Mouse (Mus musculus) kidney, embryonic 16.5 days (tissue): ENCODE results near the gene Gm27021. TPM values are rescaled to one million over a fixed set of nuclear protein-coding genes. Genes with fewer than 3 reads are reported as not detected.

Experiments used
- ATAC-seq: fragments of 200-750 bp; cut with Nextera tagmentation; 2 replicates; pipeline ENCODE4 v1.8.0; 2017; ENCODE audit warnings: moderate TSS enrichment; ENCODE audit not compliant: low FRiP score, low TSS enrichment
- H3K27ac ChIP-seq: fragments of 300-500 bp; sonication (generic); 2 replicates; pipeline ENCODE4 v1.5.1; 2014; ENCODE audit warnings: low read length
- H3K27me3 ChIP-seq: fragments of 300-500 bp; sonication (generic); 2 replicates; pipeline ENCODE4 v1.6.1; 2014; ENCODE audit warnings: low read length, control low read depth, mixed read lengths; ENCODE audit not compliant: insufficient read depth
- H3K36me3 ChIP-seq: fragments of 300-500 bp; sonication (generic); 2 replicates; pipeline ENCODE4 v1.6.1; 2014; ENCODE audit warnings: low read length, control low read depth, mixed read lengths; ENCODE audit not compliant: insufficient read depth
- H3K4me1 ChIP-seq: fragments of 300-500 bp; sonication (generic); 2 replicates; pipeline ENCODE4 v1.6.1; 2014; ENCODE audit warnings: low read length, control low read depth, mixed read lengths; ENCODE audit not compliant: insufficient read depth
- H3K4me2 ChIP-seq: fragments of 300-500 bp; sonication (generic); replicated peaks from 2 replicates; pipeline ENCODE4 v1.6.1; 2014; ENCODE audit warnings: low read depth, low read length
- H3K4me3 ChIP-seq: fragments of 300-500 bp; sonication (generic); 2 replicates; pipeline ENCODE4 v1.5.1; 2014; ENCODE audit warnings: mild to moderate bottlenecking, low read length
- H3K9ac ChIP-seq: fragments of 300-500 bp; sonication (generic); replicated peaks from 2 replicates; pipeline ENCODE4 v1.6.1; 2014; ENCODE audit warnings: low read length
- H3K9me3 ChIP-seq: fragments of 300-500 bp; sonication (generic); 2 replicates; pipeline ENCODE4 v1.6.1; 2016; ENCODE audit warnings: low read length, control low read depth
- WGBS: fragments of 180-500 bp; shearing (Covaris S2); extraction: QIAGEN DNeasy Blood & Tissue Kit; methylation state at CpG from one replicate; pipeline ENCODE4 v1.1.7; 2014; 5-methylcytosine and 5-hydroxymethylcytosine counted together
- polyA plus RNA-seq: library from polyadenylated mRNA; unstranded; fragments of >200 nt; fragmentation: Nextera tagmentation; extraction: Ambion mirVana; gene quantifications from 2 replicates; pipeline ENCODE4 v1.2.1, GENCODE M21; 2015

Gene Gm27021
- polyA plus RNA-seq, 1 experiment from 2014 or later, result 4.2 TPM

- 2% methylated on average over 6 of the region's 6 CpGs for WGBS
- H3K27ac ChIP-seq, result no peak overlapping the region
- H3K4me2 ChIP-seq, result no peak overlapping the region
- peaks cover 13% of the 10 kb centered on the region for H3K4me1 ChIP-seq
- H3K9ac ChIP-seq, result peak overlapping the region; percentile 47; the same call in 1 of the 2 replicates
- H3K36me3 ChIP-seq, result no peaks in the 10 kb centered on the region
- no peaks in the 10 kb centered on the region for H3K9me3 ChIP-seq
- H3K27me3 ChIP-seq, result no peaks in the 10 kb centered on the region
- ATAC-seq, result peak; percentile 39
- H3K4me3 ChIP-seq, result no peak overlapping the region
Observed at GRCm38 (mm10) chr8:120618110-120618509, 49.8 kb downstream of the Gm27021 start.

- H3K27me3 ChIP-seq, result no peaks in the 10 kb centered on the region
- H3K4me2 ChIP-seq, result no peak overlapping the region
- no peak overlapping the region for H3K27ac ChIP-seq
- no peaks in the 10 kb centered on the region for H3K36me3 ChIP-seq
- no peak overlapping the region for H3K9ac ChIP-seq
- no peaks in the 10 kb centered on the region for H3K9me3 ChIP-seq
- no peak; the same call in 1 of the 2 replicates for ATAC-seq
- H3K4me3 ChIP-seq, result no peak overlapping the region
- 52% methylated on average over 7 of the region's 8 CpGs for WGBS
- H3K4me1 ChIP-seq, result peaks cover 13% of the 10 kb centered on the region
Observed at GRCm38 (mm10) chr8:120616663-120617626, 50.9 kb downstream of the Gm27021 start.

GRCm38 (mm10) chr8:120614491-120614890 is 53.4 kb downstream of the Gm27021 start:
- Histone ChIP-seq H3K27ac (no peak overlapping the region), H3K4me1 (peaks cover 9% of the 10 kb centered on the region), H3K9ac (no peak overlapping the region), H3K4me2 (no peak overlapping the region), H3K9me3 (no peaks in the 10 kb centered on the region), H3K27me3 (no peaks in the 10 kb centered on the region), H3K36me3 (no peaks in the 10 kb centered on the region), H3K4me3 (no peak overlapping the region)
- WGBS, result 87% methylated on average over 3 of the region's 3 CpGs
- no peak for ATAC-seq

- Histone ChIP-seq H3K4me2 (no peak overlapping the region), H3K9me3 (no peaks in the 10 kb centered on the region), H3K4me1 (peaks cover 4% of the 10 kb centered on the region; the same call in 1 of the 2 replicates), H3K27ac (no peak overlapping the region), H3K27me3 (no peaks in the 10 kb centered on the region), H3K4me3 (no peak overlapping the region), H3K36me3 (no peaks in the 10 kb centered on the region), H3K9ac (no peak overlapping the region)
- no peak for ATAC-seq
- 80% methylated on average over 6 of the region's 6 CpGs for WGBS
Observed at GRCm38 (mm10) chr8:120610824-120611223, 57.1 kb downstream of the Gm27021 start.

GRCm38 (mm10) chr8:120607885-120608284 is 60.0 kb downstream of the Gm27021 start:
- ATAC-seq, result no peak
- H3K9ac ChIP-seq, result no peak overlapping the region
- no peak overlapping the region for H3K4me2 ChIP-seq
- H3K27me3 ChIP-seq, result no peaks in the 10 kb centered on the region
- no peak overlapping the region for H3K27ac ChIP-seq
- no peaks in the 10 kb centered on the region for H3K9me3 ChIP-seq
- no peak overlapping the region for H3K4me3 ChIP-seq
- WGBS, result 6% methylated on average over 7 of the region's 7 CpGs
- H3K4me1 ChIP-seq, result peaks cover 7% of the 10 kb centered on the region
- no peaks in the 10 kb centered on the region for H3K36me3 ChIP-seq

GRCm38 (mm10) chr8:120607460-120607859 is 60.4 kb downstream of the Gm27021 start:
- no peak overlapping the region for H3K4me3 ChIP-seq
- 78% methylated on average over 9 of the region's 9 CpGs for WGBS
- no peak overlapping the region for H3K4me2 ChIP-seq
- H3K4me1 ChIP-seq, result peaks cover 11% of the 10 kb centered on the region
- no peak overlapping the region for H3K9ac ChIP-seq
- H3K27me3 ChIP-seq, result no peaks in the 10 kb centered on the region
- no peaks in the 10 kb centered on the region for H3K9me3 ChIP-seq
- ATAC-seq, result no peak
- H3K27ac ChIP-seq, result no peak overlapping the region
- H3K36me3 ChIP-seq, result no peaks in the 10 kb centered on the region

GRCm38 (mm10) chr8:120602672-120603071 is 65.2 kb downstream of the Gm27021 start:
- Histone ChIP-seq H3K27ac (peak overlapping the region; percentile 44), H3K4me1 (peaks cover 20% of the 10 kb centered on the region), H3K9me3 (no peaks in the 10 kb centered on the region), H3K4me3 (no peak overlapping the region), H3K27me3 (no peaks in the 10 kb centered on the region), H3K4me2 (no peak overlapping the region), H3K36me3 (no peaks in the 10 kb centered on the region), H3K9ac (no peak overlapping the region)
- ATAC-seq, result peak; percentile 55
- 35% methylated on average over 6 of the region's 6 CpGs for WGBS

GRCm38 (mm10) chr8:120599504-120599903 is 68.4 kb downstream of the Gm27021 start:
- H3K36me3 ChIP-seq, result no peaks in the 10 kb centered on the region
- no peak overlapping the region for H3K4me3 ChIP-seq
- H3K9ac ChIP-seq, result no peak overlapping the region
- 58% methylated on average over 7 of the region's 7 CpGs for WGBS
- no peak overlapping the region for H3K4me2 ChIP-seq
- no peak overlapping the region for H3K27ac ChIP-seq
- H3K9me3 ChIP-seq, result no peaks in the 10 kb centered on the region
- peaks cover 17% of the 10 kb centered on the region for H3K4me1 ChIP-seq
- ATAC-seq, result no peak
- H3K27me3 ChIP-seq, result no peaks in the 10 kb centered on the region

GRCm38 (mm10) chr8:120598579-120598978 is 69.3 kb downstream of the Gm27021 start:
- WGBS, result 18% methylated on average over 24 of the region's 24 CpGs
- H3K27ac ChIP-seq, result no peak overlapping the region
- H3K36me3 ChIP-seq, result no peaks in the 10 kb centered on the region
- H3K4me3 ChIP-seq, result peak overlapping the region; percentile 20; the same call in 1 of the 2 replicates
- peak overlapping the region; percentile 31; the same call in 1 of the 2 replicates for H3K9ac ChIP-seq
- H3K4me2 ChIP-seq, result peak overlapping the region; percentile 38
- H3K27me3 ChIP-seq, result no peaks in the 10 kb centered on the region
- peaks cover 17% of the 10 kb centered on the region for H3K4me1 ChIP-seq
- H3K9me3 ChIP-seq, result no peaks in the 10 kb centered on the region
- ATAC-seq, result peak; percentile 24; the same call in 1 of the 2 replicates

GRCm38 (mm10) chr8:120595963-120596362 is 71.9 kb downstream of the Gm27021 start:
- Histone ChIP-seq H3K4me2 (no peak overlapping the region), H3K36me3 (no peaks in the 10 kb centered on the region), H3K9me3 (no peaks in the 10 kb centered on the region), H3K27ac (no peak overlapping the region), H3K9ac (no peak overlapping the region), H3K4me1 (peaks cover 8% of the 10 kb centered on the region; the same call in 1 of the 2 replicates), H3K4me3 (no peak overlapping the region), H3K27me3 (no peaks in the 10 kb centered on the region)
- ATAC-seq, result no peak
- 10% methylated on average over 5 of the region's 5 CpGs for WGBS
